Mouse (Mus musculus) sigmoid colon, adult 10 weeks (tissue): ENCODE data around the gene Gm8126. TPM values are rescaled to one million over a fixed set of nuclear protein-coding genes. Genes with fewer than 3 reads are reported as not detected.

Experiments used
- polyA plus RNA-seq: library from polyadenylated mRNA; stranded (reverse); fragments of 350-450 nt; fragmentation: Illumina TruSeq; extraction: RNeasy Lipid Tissue Mini Kit (QIAGEN cat#74804); gene quantifications from one replicate; pipeline ENCODE4 v1.2.3, GENCODE M21; 2014; ENCODE audit warnings: low read depth, low replicate concordance

Gene Gm8126
- not detected for polyA plus RNA-seq

GRCm38 (mm10) chr14:43258349-43258748, at the start of gene Gm8126:
TSS of gene Gm8126 (plus strand) at chr14:43258649.

DNA sequence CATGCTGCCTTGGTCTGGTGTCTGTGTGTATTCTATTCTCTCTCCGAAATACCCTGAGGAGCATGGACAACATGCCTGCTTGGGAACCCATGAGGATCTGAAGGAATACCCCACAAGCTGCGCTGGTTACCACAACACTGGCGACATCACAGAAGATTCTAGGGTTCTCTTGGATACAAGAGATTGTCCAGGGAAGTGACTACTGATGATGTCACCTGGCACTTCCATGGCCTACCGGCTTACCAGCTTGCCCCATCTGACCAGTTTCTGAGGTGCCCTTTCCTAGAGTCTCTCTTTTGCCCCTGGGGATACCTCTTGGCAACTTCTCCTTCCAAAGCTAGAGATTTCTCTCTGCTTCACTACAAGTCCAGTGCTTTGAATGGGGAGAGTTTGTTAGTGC, 23.2 kb upstream of the Gm8126 start, which contains the start of gene Gm8122:
TSS of gene Gm8122 (minus strand) at position 101 of the 400 bp plus-strand sequence.

GRCm38 (mm10) chr14:43274986-43275511, 16.6 kb downstream of the Gm8126 start, which contains the start of gene Gm9732:
TSS of gene Gm9732 (plus strand) at chr14:43275036.

GRCm38 (mm10) chr14:43293503-43293902, 35.1 kb downstream of the Gm8126 start, which contains the start of gene Gm8127:
TSS of gene Gm8127 (minus strand) at chr14:43293832.

Other genes with a start within 250 kb of the Gm8126 start
- not detected for gene Gm10376, start 243.0 kb upstream of the Gm8126 start, polyA plus RNA-seq
- gene Gm8094, start 182.0 kb upstream of the Gm8126 start, polyA plus RNA-seq = not detected
- gene Gm8104, start 158.0 kb upstream of the Gm8126 start, polyA plus RNA-seq = not detected
- gene Gm7233, start 78.8 kb upstream of the Gm8126 start, polyA plus RNA-seq = not detected
- gene Gm8122, start 23.3 kb upstream of the Gm8126 start, polyA plus RNA-seq = not detected
- gene Gm9732, start 16.4 kb downstream of the Gm8126 start, polyA plus RNA-seq = not detected
- not detected for gene Gm8127, start 35.2 kb downstream of the Gm8126 start, polyA plus RNA-seq
- not detected for gene 1700001F09Rik, start 89.2 kb downstream of the Gm8126 start, polyA plus RNA-seq
- not detected for gene Gm8138, start 157.7 kb downstream of the Gm8126 start, polyA plus RNA-seq